Mouse (Mus musculus) ES-Bruce4 (cell line): Measurements from ENCODE around the gene Gm13287.
"Not testable (repeated sequence)": the region's sequence is repeated elsewhere in the genome, so short reads cannot be mapped to it uniquely, and the experiment has no call there.

Experiments
- CTCF ChIP-seq: IDR thresholded peaks from one replicate; pipeline ENCODE4 v1.8.1; 2011; ENCODE audit warnings: low read depth, low read length
- EP300 ChIP-seq: IDR thresholded peaks from 2 replicates; pipeline ENCODE4 v1.6.1; 2011; ENCODE audit warnings: low read depth, low read length; ENCODE audit not compliant: insufficient read depth
- POLR2A ChIP-seq: IDR thresholded peaks from one replicate; pipeline ENCODE4 v1.8.1; 2011; ENCODE audit warnings: low read length; ENCODE audit not compliant: insufficient read depth

DNA sequence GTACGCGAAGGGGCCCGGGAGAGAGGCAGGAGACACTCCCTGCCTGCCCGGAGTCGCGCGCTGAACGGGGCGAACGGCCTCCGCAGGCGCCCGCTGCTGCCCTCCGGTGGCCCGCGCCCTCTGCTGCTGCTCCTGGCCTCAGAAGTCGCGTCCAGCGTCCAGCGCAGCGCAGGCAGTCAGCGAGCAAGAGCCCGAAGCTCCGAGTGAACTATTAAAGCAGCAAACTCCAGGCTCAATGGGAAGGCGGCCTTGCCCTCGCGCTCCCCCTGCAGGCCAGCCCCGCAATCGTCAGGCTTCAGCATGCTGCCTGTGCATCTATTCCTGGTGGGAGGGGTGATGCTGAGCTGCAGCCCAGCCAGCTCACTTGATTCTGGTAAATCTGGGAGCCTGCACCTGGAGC lies at the start of gene Gm13287:
- TF ChIP-seq CTCF, POLR2A, EP300: not testable (repeated sequence)
